Mouse (Mus musculus): ENCODE results near the gene Nup205.

Gene Nup205

GRCm38 (mm10) chr6:35279306-35279705 is 102.1 kb downstream of the Nup205 start:
- no peaks in the 10 kb centered on the region for H3K4me1 ChIP-seq (replicated peaks; ENCODE audit: low read depth, low read length)
- TF ChIP-seq NANOG (IDR thresholded peaks at IDR 0.05; ENCODE audit: borderline replicate concordance, low read length) (no peak), CTCF (conservative IDR thresholded peaks at IDR 0.05; ENCODE audit: low read length) (no peak), POU5F1 (IDR thresholded peaks at IDR 0.05; ENCODE audit: borderline replicate concordance, low read length) (no peak)
- no peaks in the 10 kb centered on the region for H3K9me3 ChIP-seq (ENCODE audit: low read length)
- H3K36me3 ChIP-seq (ENCODE audit: insufficient read depth, low read length), result no peaks in the 10 kb centered on the region
- no peak overlapping the region for H3K4me3 ChIP-seq (replicated peaks; ENCODE audit: low read length)
- H3K27me3 ChIP-seq (ENCODE audit: insufficient read depth, low read length), result no peaks in the 10 kb centered on the region; the same call in none of the 2 replicates

GRCm38 (mm10) chr6:35288114-35288761 is 111.0 kb downstream of the Nup205 start:
- peaks cover 18% of the 10 kb centered on the region for H3K27me3 ChIP-seq (ENCODE audit: insufficient read depth, low read length)
- no peak for TF ChIP-seq NANOG (IDR thresholded peaks at IDR 0.05; ENCODE audit: borderline replicate concordance, low read length)
- TF ChIP-seq CTCF (conservative IDR thresholded peaks at IDR 0.05; ENCODE audit: low read length), result no peak
- TF ChIP-seq POU5F1 (IDR thresholded peaks at IDR 0.05; ENCODE audit: borderline replicate concordance, low read length), result no peak
- no peaks in the 10 kb centered on the region for H3K36me3 ChIP-seq (ENCODE audit: insufficient read depth, low read length)
- no peaks in the 10 kb centered on the region for H3K9me3 ChIP-seq (ENCODE audit: low read length)
- peaks cover 28% of the 10 kb centered on the region for H3K4me1 ChIP-seq (replicated peaks; ENCODE audit: low read depth, low read length)
- H3K4me3 ChIP-seq (replicated peaks; ENCODE audit: low read length), result peak overlapping the region; percentile 37

- H3K36me3 ChIP-seq (ENCODE audit: insufficient read depth, low read length), result no peaks in the 10 kb centered on the region
- no peak for TF ChIP-seq CTCF (conservative IDR thresholded peaks at IDR 0.05; ENCODE audit: low read length)
- TF ChIP-seq NANOG (IDR thresholded peaks at IDR 0.05; ENCODE audit: borderline replicate concordance, low read length), result no peak
- no peak for TF ChIP-seq POU5F1 (IDR thresholded peaks at IDR 0.05; ENCODE audit: borderline replicate concordance, low read length)
- H3K4me3 ChIP-seq (replicated peaks; ENCODE audit: low read length), result peak overlapping the region; percentile 37
- peaks cover 28% of the 10 kb centered on the region for H3K4me1 ChIP-seq (replicated peaks; ENCODE audit: low read depth, low read length)
- peaks cover 22% of the 10 kb centered on the region for H3K27me3 ChIP-seq (ENCODE audit: insufficient read depth, low read length)
- no peaks in the 10 kb centered on the region for H3K9me3 ChIP-seq (ENCODE audit: low read length)
Measured at GRCm38 (mm10) chr6:35288920-35289319, 111.7 kb downstream of the Nup205 start.

GRCm38 (mm10) chr6:35289676-35290075 is 112.5 kb downstream of the Nup205 start:
- H3K9me3 ChIP-seq (ENCODE audit: low read length), result no peaks in the 10 kb centered on the region
- TF ChIP-seq CTCF (conservative IDR thresholded peaks at IDR 0.05; ENCODE audit: low read length) (peak; percentile 18; the same call in 1 of the 2 replicates), POU5F1 (IDR thresholded peaks at IDR 0.05; ENCODE audit: borderline replicate concordance, low read length) (no peak)
- no peak overlapping the region for H3K4me3 ChIP-seq (replicated peaks; ENCODE audit: low read length)
- no peaks in the 10 kb centered on the region for H3K36me3 ChIP-seq (ENCODE audit: insufficient read depth, low read length)
- peaks cover 22% of the 10 kb centered on the region for H3K27me3 ChIP-seq (ENCODE audit: insufficient read depth, low read length)
- peaks cover 28% of the 10 kb centered on the region for H3K4me1 ChIP-seq (replicated peaks; ENCODE audit: low read depth, low read length)

GRCm38 (mm10) chr6:35294964-35295363 is 117.7 kb downstream of the Nup205 start:
- H3K9me3 ChIP-seq (ENCODE audit: low read length), result no peaks in the 10 kb centered on the region
- H3K4me1 ChIP-seq (replicated peaks; ENCODE audit: low read depth, low read length), result peaks cover 10% of the 10 kb centered on the region
- TF ChIP-seq POU5F1 (IDR thresholded peaks at IDR 0.05; ENCODE audit: borderline replicate concordance, low read length), result no peak
- no peak for TF ChIP-seq NANOG (IDR thresholded peaks at IDR 0.05; ENCODE audit: borderline replicate concordance, low read length)
- no peak for TF ChIP-seq CTCF (conservative IDR thresholded peaks at IDR 0.05; ENCODE audit: low read length)
- peaks cover 26% of the 10 kb centered on the region for H3K27me3 ChIP-seq (ENCODE audit: insufficient read depth, low read length)
- no peaks in the 10 kb centered on the region for H3K36me3 ChIP-seq (ENCODE audit: insufficient read depth, low read length)
- H3K4me3 ChIP-seq (replicated peaks; ENCODE audit: low read length), result no peak overlapping the region

GRCm38 (mm10) chr6:35297001-35297400 is 119.8 kb downstream of the Nup205 start:
- Histone ChIP-seq H3K4me3 (replicated peaks; ENCODE audit: low read length) (no peak overlapping the region), H3K9me3 (ENCODE audit: low read length) (no peaks in the 10 kb centered on the region), H3K4me1 (replicated peaks; ENCODE audit: low read depth, low read length) (peaks cover 8% of the 10 kb centered on the region), H3K27me3 (ENCODE audit: insufficient read depth, low read length) (peaks cover 17% of the 10 kb centered on the region; the same call in 1 of the 2 replicates), H3K36me3 (ENCODE audit: insufficient read depth, low read length) (no peaks in the 10 kb centered on the region)
- TF ChIP-seq NANOG (IDR thresholded peaks at IDR 0.05; ENCODE audit: borderline replicate concordance, low read length) (no peak), CTCF (conservative IDR thresholded peaks at IDR 0.05; ENCODE audit: low read length) (no peak), POU5F1 (IDR thresholded peaks at IDR 0.05; ENCODE audit: borderline replicate concordance, low read length) (no peak)

Measured in E14TG2a.4 (cell line).